Mouse (Mus musculus): ENCODE measurements around the gene 4921539E11Rik.

Gene 4921539E11Rik

GRCm38 (mm10) chr4:103290763-103291162 lies at the start of gene 4921539E11Rik:
4921539E11Rik (minus strand) TSS chr4:103290863.
- DNase-seq: no peak

- no peak for DNase-seq
Measured at GRCm38 (mm10) chr4:103335134-103335533, 44.5 kb upstream of the 4921539E11Rik start.

GRCm38 (mm10) chr4:103329348-103329747 lies 38.7 kb upstream of the 4921539E11Rik start:
- DNase-seq: no peak

- no peak for DNase-seq
Measured at GRCm38 (mm10) chr4:103326994-103327393, 36.3 kb upstream of the 4921539E11Rik start.

- no peak for DNase-seq
Measured at GRCm38 (mm10) chr4:103324688-103325451, 34.2 kb upstream of the 4921539E11Rik start.

- no peak for DNase-seq
Measured at GRCm38 (mm10) chr4:103321461-103321860, 30.8 kb upstream of the 4921539E11Rik start.

- DNase-seq: no peak
Measured at GRCm38 (mm10) chr4:103315861-103316260, 25.2 kb upstream of the 4921539E11Rik start.

GRCm38 (mm10) chr4:103314526-103314910 lies 23.9 kb upstream of the 4921539E11Rik start:
- DNase-seq: no peak

- peak; percentile 95 to 96 for DNase-seq
Measured at GRCm38 (mm10) chr4:103313587-103314525, 23.2 kb upstream of the 4921539E11Rik start, which contains the start of gene Oma1. Oma1 (plus strand) TSS chr4:103313812.

- no peak for DNase-seq
Measured at GRCm38 (mm10) chr4:103303851-103304250, 13.2 kb upstream of the 4921539E11Rik start.

- DNase-seq: no peak
Measured at GRCm38 (mm10) chr4:103299342-103299741, 8.7 kb upstream of the 4921539E11Rik start.

GRCm38 (mm10) chr4:103288342-103288741 lies 2.3 kb downstream of the 4921539E11Rik start:
- no peak for DNase-seq

- no peak for DNase-seq
Measured at GRCm38 (mm10) chr4:103273021-103273420, 17.6 kb downstream of the 4921539E11Rik start.

GRCm38 (mm10) chr4:103269336-103269735 lies 21.3 kb downstream of the 4921539E11Rik start:
- DNase-seq: no peak

- no peak for DNase-seq
Measured at GRCm38 (mm10) chr4:103265166-103265565, 25.5 kb downstream of the 4921539E11Rik start.

- no peak for DNase-seq
Measured at GRCm38 (mm10) chr4:103263812-103264396, 26.8 kb downstream of the 4921539E11Rik start.

GRCm38 (mm10) chr4:103263378-103263777 lies 27.3 kb downstream of the 4921539E11Rik start:
- DNase-seq: no peak

- DNase-seq: no peak
Measured at GRCm38 (mm10) chr4:103258817-103259216, 31.8 kb downstream of the 4921539E11Rik start.

GRCm38 (mm10) chr4:103253846-103254245 lies 36.8 kb downstream of the 4921539E11Rik start:
- DNase-seq: no peak

GRCm38 (mm10) chr4:103249436-103250085 lies 41.1 kb downstream of the 4921539E11Rik start:
- no peak for DNase-seq

GRCm38 (mm10) chr4:103247813-103248212 lies 42.9 kb downstream of the 4921539E11Rik start:
- DNase-seq: no peak

- no peak for DNase-seq
Measured at GRCm38 (mm10) chr4:103247249-103247648, 43.4 kb downstream of the 4921539E11Rik start.

GRCm38 (mm10) chr4:103232156-103232555 lies 58.5 kb downstream of the 4921539E11Rik start:
- no peak for DNase-seq
